Mouse (Mus musculus) olfactory bulb, adult 2 months (tissue): ENCODE measurements at regions not wholly inside any gene's neighbourhood (a gene's known extent, or its start where the extent isn't known, plus 50 kb on each side); places are given as distances from the start of the nearest gene placed in this dataset.

Experiments used
- H3K27ac ChIP-seq: fragments of 200-500 bp; 2 replicates; pipeline ENCODE4 v1.5.1; 2012; ENCODE audit warnings: low read depth, low read length; ENCODE audit not compliant: insufficient read depth
- H3K4me1 ChIP-seq: fragments of 200-500 bp; 2 replicates; pipeline ENCODE4 v1.6.1; 2012; ENCODE audit warnings: low read length; ENCODE audit not compliant: control insufficient read depth, insufficient read depth
- H3K4me3 ChIP-seq: fragments of 200-500 bp; 2 replicates; pipeline ENCODE4 v1.5.1; 2012; ENCODE audit warnings: mild to moderate bottlenecking, low read depth, low read length, moderate library complexity; ENCODE audit not compliant: insufficient read depth
- CTCF ChIP-seq: fragments of 200-500 bp; IDR thresholded peaks from 2 replicates; pipeline ENCODE4 v1.5.1; 2012; ENCODE audit warnings: low read depth, mild to moderate bottlenecking, low read length, moderate library complexity; ENCODE audit not compliant: insufficient read depth
- POLR2A ChIP-seq: fragments of 200-500 bp; IDR thresholded peaks from 2 replicates; pipeline ENCODE4 v1.6.1; 2012; ENCODE audit warnings: mild to moderate bottlenecking, low read depth, low read length, moderate library complexity; ENCODE audit not compliant: insufficient read depth
- WGBS: fragments of 180-500 bp; shearing (Covaris S2); methylation state at CpG from one replicate; pipeline ENCODE4 v1.1.7; 2018; 5-methylcytosine and 5-hydroxymethylcytosine counted together

- WGBS, result 61% methylated on average over 14 of the region's 14 CpGs
- Histone ChIP-seq H3K4me1 (peaks cover 20% of the 10 kb centered on the region), H3K27ac (no peak overlapping the region), H3K4me3 (no peak overlapping the region)
- TF ChIP-seq POLR2A, result no peak
Measured at GRCm38 (mm10) chr12:112263283-112264056, 117.5 kb downstream of the Kif26a start.

DNA sequence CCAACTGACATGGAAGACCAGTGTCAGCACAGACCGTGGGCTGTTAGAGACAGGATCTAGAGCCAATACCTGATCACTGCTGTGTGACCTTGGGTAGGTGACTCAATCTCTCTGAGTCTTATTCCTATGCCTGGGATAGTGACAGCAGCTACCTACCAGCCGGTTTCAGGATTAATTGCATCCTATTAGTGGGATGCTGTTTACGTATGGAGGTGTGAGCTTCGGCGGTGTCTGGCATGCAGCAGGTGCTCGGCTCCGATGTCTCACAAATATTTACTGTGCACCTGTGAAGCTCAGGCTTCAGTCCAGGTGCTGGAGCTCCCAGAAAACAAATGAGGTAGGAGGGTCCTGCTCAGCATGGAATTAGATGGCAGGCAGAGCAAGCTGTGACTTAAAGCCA lies 118.2 kb downstream of the Kif26a start:
- no peak overlapping the region for H3K27ac ChIP-seq
- no peak for TF ChIP-seq POLR2A
- no peak for TF ChIP-seq CTCF
- H3K4me1 ChIP-seq, result peaks cover 20% of the 10 kb centered on the region
- H3K4me3 ChIP-seq, result no peak overlapping the region
- 63% methylated on average over 7 of the region's 7 CpGs for WGBS

DNA sequence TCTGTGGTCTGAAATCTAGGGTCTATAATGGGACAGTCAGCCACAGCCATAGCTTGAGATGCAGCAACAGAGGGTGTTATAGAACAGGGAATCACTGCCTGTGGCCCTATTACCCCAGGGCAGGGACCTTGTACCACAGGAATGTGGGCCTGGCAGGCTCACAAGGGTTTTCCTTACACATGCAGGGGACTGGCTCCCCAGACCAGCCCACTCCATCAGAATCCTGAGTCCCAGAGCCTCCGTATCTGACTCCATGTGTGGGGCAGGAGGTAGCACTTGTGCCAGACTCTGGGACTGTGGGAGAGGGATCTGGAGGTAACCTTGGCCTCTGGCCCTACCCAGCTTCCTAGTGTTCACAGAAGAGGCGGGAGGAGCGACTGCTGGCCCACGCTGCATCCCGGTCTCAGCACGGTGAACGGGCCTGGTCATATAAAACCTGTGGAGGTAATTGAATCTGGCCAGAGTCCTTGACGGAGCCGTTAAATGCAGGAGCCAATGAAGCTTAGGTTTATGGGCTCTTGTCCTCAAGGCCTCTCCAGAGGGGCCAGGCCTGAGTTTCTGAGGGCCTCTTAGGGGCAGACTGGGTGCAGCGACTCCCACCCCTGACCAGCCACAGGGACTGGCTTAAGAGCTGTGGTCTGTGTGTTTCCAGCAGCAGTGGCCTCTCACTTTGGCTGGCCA lies 119.4 kb downstream of the Kif26a start:
- no peak overlapping the region for H3K4me3 ChIP-seq
- H3K27ac ChIP-seq, result no peak overlapping the region
- 87% methylated on average over 10 of the region's 10 CpGs for WGBS
- H3K4me1 ChIP-seq, result peaks cover 20% of the 10 kb centered on the region
- TF ChIP-seq POLR2A, result no peak
- no peak for TF ChIP-seq CTCF

- TF ChIP-seq CTCF, result no peak
- no peak for TF ChIP-seq POLR2A
- WGBS, result 82% methylated on average over 6 of the region's 6 CpGs
- peaks cover 22% of the 10 kb centered on the region; the same call in 1 of the 2 replicates for H3K4me1 ChIP-seq
Measured at GRCm38 (mm10) chr12:112274026-112274425, 128.0 kb downstream of the Kif26a start.

GRCm38 (mm10) chr12:112274756-112275155 lies 128.7 kb downstream of the Kif26a start:
- 46% methylated on average over 11 of the region's 11 CpGs for WGBS
- Histone ChIP-seq H3K4me3 (no peak overlapping the region), H3K4me1 (peaks cover 22% of the 10 kb centered on the region; the same call in 1 of the 2 replicates), H3K27ac (no peak overlapping the region)
- TF ChIP-seq POLR2A (no peak), CTCF (no peak)

More at GRCm38 (mm10) chr12:112274026-112274425, 128.0 kb downstream of the Kif26a start:
- Histone ChIP-seq H3K4me3 (no peak overlapping the region), H3K27ac (no peak overlapping the region)

DNA sequence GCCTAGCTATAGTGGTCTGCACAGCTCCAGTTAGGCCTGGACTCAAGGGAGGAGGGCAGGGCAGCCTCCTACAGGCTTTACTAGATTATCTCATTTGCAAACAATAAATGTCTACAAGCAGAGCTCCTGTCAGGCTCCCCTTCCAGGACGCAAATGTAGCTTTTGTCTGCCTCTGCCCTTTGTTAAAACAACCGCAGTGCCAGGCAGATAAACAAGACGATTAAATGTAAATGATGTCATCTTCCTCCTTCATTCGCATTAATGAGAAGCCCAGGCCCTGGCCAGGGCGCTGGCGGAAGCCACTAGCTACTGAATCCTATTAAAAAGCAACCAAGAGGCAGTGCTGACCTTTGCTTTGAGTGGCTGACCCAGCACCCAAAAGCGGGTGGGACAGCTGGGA lies 130.6 kb downstream of the Kif26a start:
- H3K27ac ChIP-seq, result no peak overlapping the region
- H3K4me3 ChIP-seq, result no peak overlapping the region
- peaks cover 22% of the 10 kb centered on the region; the same call in 1 of the 2 replicates for H3K4me1 ChIP-seq
- no peak for TF ChIP-seq POLR2A
- TF ChIP-seq CTCF, result no peak
- 53% methylated on average over 7 of the region's 7 CpGs for WGBS

GRCm38 (mm10) chr12:112277511-112277910 lies 131.5 kb downstream of the Kif26a start:
- 85% methylated on average over 14 of the region's 14 CpGs for WGBS

DNA sequence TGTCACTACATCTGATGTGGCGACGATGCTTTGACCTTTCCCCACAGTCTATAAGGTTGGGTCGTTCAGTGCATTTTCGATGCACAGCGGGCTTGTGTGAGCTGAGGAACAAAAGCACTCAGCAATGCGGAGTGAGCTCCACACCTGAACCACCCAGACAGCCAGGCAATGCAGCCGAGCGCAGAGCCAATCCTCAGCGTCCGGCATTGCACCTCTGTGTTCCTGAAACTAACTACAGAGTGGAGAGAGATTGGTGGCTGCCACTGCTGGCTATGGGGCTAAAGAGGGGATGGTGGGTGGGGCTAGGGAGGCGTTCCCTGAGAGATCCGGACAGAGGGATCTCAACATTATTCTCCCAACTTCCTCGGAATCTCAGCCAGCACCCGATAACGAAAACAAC lies 139.1 kb downstream of the Kif26a start:
- no peak for TF ChIP-seq POLR2A
- TF ChIP-seq CTCF, result no peak
- no peak overlapping the region for H3K27ac ChIP-seq
- WGBS, result 75% methylated on average over 15 of the region's 15 CpGs
- H3K4me1 ChIP-seq, result peaks cover 12% of the 10 kb centered on the region; the same call in 1 of the 2 replicates
- no peak overlapping the region for H3K4me3 ChIP-seq

More at GRCm38 (mm10) chr12:112277511-112277910, 131.5 kb downstream of the Kif26a start:
- H3K4me1 ChIP-seq, result peaks cover 22% of the 10 kb centered on the region; the same call in 1 of the 2 replicates
- no peak for TF ChIP-seq POLR2A
- no peak for TF ChIP-seq CTCF
- H3K27ac ChIP-seq, result no peak overlapping the region
- no peak overlapping the region for H3K4me3 ChIP-seq

GRCm38 (mm10) chr12:112288786-112289185 lies 142.8 kb downstream of the Kif26a start:
- TF ChIP-seq POLR2A (no peak), CTCF (no peak)
- H3K4me1 ChIP-seq, result peaks cover 45% of the 10 kb centered on the region
- no peak overlapping the region for H3K4me3 ChIP-seq
- H3K27ac ChIP-seq, result no peak overlapping the region
- WGBS, result 89% methylated on average over 3 of the region's 3 CpGs
